Mouse (Mus musculus) cerebellum, postnatal 4 days (tissue): Measurements from ENCODE around the gene Sptbn4.

Experiments used
- DNase-seq, 2 experiments: peaks; one replicate each; pipeline ENCODE4 v3.0.0; 2022; ENCODE audit warnings: low spot score in 2 of 2, mixed read lengths in 1 of 2

Sptbn4 gene

DNA sequence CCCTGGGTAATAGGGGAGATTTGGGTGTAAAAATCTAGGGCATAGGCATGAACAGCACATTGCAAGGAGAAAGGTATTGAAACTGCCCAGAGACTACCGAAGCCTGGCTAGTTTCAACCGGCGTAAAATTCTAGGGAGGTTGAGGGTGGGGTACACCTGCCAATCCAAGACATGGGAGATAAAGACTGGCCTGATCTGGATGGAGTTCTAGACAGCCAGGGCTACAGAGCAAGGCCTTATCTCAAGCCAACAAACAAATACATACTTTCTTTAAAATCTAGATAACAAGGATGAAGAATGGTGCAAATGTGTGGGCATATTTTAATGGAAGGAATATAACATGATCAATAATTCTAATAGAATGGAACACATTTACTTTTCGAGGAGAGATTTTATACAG lies 92.7 kb downstream of the Sptbn4 start:
- no peak for DNase-seq

DNA sequence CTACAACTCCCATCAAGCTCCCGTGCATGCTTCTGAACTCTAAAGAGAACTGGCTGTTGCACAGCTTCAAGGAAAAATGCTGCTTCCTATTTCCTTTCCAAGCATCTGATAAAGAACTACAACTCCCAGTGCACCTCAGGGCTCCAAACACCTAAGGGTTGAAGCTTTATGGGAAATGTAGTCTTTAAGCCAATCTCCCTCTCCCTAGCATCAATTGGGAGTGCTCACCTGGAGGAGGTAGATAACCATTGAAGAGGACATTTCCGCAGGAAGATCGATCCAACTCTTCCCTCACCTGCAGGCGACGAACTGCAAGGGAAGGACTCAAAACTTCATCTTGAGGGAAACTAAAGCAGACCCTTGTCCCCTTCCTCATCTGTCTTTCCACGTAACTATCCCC lies 93.3 kb downstream of the Sptbn4 start:
- DNase-seq = no peak

DNA sequence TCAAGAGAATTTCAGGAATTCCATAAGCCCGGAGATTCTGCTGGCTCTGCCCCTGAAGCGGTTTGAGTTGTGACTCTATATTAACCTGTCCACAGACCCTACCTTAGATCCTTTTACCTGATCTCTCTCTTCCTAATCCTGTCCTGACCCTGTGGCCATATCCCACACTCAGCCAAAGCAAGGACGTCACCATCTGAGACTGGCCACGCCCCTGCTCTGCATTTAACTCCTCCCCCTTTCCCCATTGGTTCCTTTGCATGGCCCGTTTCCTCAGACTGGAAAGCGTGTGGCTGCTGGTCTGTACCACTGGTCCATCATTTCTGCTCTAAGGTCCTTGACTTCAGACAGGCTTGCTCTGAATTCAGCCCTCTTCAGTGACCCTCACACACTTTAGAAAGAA lies 102.0 kb downstream of the Sptbn4 start:
- no peak for DNase-seq

DNA sequence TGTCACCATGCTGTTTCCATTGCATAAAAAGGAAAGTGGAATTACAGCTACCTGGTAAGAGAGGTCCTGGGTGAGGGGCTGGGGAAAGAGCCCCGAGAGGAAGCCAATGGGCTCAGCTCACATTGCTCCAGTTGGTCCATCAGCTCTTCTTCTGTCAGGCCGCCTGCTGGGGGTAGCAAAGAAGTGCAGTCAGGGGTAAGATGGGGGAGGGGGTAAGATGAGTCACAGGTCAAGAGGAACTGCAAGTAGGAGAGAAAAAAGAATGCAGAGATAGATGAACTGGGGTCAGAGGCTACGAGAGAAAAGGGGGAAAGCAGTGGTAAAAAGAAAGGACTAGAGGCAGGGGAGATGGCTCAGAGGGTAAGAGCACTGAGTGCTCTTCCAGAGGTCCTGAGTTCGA lies 104.9 kb downstream of the Sptbn4 start:
- no peak for DNase-seq

DNA sequence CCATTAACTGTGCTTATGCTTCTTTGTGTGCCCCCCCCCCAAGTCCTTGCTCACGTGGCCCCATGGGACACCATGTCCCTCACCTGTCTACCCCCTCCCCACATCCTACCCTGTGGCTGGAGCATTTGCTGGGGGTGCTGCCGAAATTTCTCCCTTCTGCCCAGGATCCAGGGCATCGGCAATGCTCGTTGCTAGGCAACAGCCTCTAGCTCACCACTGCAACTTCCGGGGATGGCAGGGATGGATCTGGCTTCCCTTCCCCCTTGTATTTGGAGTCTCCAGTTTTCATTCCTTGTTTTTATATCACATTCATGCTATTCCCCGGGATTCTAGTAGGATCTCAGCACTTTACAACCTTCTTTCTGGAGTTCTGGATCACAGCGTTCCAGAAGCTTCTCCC lies 108.0 kb downstream of the Sptbn4 start:
- DNase-seq = no peak

DNA sequence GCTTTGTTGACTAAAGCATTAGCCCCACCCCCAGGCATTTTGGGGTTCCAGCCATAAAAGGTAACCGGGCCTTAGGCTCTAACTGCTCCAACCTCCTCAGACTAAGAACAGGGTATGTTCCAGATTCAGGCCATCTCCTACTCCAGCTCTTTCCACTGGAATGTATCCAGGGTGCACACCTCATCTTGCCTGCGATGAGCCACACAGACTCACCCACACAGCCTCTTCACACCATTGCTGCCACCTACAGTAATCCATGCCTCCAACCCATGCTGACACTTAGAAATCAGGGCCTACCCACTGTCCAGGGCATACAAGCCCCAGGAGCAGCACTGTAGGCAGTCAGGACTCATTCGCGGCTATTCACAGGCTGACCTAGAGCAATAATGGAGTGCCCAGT lies 108.4 kb downstream of the Sptbn4 start:
- DNase-seq = no peak

DNA sequence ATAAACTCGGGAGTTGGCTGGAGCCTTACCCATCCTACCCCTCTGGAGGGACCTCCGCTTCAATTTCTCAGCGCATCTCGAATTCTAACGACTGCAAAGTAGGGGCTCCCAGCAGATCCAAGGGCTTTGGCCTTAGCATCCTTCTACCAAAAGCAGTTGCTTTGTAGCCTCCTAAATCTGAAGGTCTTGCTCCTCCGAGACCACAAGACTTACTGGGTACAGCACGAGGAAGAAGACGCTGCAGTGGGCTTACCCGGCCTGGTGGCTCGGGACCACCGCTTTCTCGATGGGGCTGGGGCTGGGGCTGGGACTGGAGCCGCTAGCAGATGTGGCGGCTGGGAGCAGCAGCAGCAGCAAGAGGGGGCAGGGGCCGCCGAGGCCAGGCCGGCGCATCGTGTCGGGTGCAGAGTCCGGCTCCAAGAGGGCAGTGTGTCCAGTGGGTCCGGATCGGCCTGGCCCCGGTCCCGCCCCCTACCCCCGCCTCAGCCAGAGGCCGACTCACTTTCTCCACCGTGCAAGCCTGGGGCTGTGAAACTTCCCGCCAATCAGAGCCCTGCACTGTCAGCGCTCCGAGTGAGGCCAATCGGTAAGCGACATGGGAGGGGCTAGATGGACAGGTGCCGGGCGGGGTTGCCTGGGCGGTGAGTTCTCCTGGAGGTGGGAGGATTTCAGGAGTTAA lies 110.2 kb downstream of the Sptbn4 start, which contains the start of gene Ltbp4:
Ltbp4 (minus strand) TSS at position 518 of the 679 bp plus-strand sequence.
- no peak for DNase-seq

DNA sequence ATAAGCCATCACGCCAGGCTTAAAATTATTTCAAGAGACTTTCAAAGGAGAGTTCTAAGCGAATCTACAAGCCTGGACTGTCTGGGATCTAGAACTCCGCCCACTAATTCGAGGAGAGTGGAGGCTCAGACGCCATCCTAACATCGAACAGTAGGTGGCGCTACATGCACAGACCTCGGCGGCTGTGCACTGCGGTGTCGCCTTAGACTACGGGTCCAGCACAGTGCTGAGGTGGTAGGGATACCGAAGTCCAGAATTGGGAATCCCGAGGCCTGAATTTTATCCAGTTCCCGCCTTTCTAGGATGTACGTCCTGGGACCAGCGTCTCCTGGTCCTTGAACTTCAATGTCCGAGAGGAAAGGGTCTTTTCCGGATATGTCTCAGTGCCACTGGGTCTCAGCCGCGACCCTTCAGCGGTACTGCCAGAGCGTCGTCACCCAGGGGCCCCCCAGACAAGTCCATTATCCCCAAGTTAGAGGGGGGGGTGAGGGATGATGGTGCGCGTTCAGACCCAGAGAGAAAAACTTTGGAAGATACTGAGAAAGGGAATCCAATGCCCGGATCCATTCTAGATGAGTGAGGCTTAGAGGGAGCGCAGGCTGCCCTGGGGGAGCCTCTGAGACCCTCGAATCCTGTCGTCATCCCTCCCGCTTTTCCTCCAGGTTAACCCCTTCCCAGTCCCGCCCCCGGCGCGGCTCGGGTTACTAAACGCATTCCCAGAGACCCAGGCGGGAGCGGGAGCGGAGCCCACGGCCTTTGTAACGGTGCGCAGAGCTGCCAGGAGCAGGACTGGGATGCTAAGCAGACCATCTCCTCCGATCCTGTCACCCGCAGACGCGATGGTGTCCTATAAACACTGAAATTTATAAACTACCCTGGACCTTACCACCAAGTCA lies 111.3 kb downstream of the Sptbn4 start:
- peak; percentile 91 to 93 for DNase-seq

DNA sequence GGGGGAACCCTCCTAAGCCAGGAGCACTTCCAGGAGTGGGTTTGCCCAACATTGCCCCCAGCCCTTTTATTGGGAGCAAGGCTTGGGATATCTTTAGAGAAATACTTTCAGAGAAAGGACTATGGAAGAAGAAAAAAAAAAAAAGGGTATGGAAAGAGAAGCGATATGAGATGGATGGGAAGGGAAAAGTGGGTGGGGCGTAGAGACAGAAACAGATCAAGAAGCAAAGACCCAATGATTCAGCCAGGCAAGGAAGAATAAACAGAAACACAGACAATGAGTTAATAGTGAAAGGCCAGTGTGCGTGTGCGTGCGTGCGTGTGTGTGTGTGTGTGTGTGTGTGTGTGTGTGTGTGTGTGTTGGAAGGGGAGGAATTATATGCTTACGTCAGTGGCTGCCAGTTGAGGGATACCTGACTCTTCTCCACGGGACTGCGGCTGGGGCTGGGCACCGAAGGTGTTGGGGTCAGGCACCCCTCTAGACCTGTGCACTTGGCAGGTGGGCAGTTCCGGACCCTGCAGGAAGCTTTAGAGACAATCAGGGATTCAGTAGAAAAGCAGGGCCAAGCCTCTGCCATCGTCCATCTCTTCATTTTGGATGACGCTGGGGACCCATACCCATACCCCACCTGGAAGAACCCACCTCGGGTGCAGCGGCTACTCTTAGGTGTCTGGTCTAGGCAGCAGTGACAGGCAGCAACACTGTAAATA lies 112.3 kb downstream of the Sptbn4 start:
- DNase-seq = no peak

DNA sequence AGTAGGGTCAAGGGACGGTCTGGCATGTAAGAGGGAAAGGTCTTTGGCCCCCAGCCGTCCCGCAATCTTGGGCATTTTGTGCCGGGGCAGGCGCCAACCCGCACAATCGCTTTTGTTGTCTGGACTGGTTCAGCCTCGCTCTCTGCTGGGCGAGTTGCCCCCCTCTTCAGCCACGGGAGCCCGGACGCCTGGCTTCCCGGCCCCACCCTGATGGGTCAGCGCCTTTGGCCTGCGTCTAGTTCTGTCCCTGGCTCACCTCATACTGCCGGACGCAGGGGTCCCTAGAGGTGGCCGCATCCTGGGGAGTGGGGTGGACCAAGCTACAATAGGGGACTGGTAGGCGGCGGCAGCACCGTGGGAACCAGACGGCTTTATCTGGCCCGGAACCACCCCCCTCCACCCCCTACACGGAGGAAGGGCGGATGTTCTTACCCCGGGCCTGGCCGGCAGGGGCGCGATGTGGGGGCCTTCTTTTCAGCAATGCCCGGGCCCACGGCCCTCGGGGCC lies 113.0 kb downstream of the Sptbn4 start:
- no peak for DNase-seq

DNA sequence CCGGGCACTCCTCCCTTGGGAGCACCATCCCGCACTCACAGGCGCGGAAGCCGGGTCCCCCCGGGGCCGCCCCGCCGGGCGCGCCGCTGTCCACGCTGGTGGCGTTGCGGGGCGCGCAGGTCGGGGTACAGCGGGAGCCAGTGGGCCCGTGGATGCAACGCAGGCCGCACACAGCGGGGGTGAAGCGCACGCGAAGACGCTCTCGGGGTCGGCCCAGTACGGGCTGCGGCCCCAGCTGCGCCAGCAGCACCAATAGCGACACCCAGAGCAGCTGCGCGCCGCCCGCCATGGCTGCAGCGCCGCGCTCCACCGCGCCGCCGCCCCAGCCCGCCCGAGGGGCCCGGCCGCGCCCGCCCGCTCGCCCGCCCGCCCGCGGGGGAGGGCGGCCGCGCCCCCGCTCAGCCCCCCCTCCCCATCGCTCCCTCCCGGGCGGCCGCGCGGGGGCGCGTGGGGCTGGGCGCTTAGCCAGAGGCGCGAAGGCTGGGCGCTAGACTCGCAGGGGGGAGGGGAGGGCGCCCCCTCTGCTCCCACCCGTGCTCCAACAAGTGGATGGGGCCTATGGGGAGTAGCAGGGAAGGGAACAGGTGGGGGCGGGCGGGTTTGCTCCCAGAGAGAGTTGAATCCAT lies 114.1 kb downstream of the Sptbn4 start:
- DNase-seq = no peak

DNA sequence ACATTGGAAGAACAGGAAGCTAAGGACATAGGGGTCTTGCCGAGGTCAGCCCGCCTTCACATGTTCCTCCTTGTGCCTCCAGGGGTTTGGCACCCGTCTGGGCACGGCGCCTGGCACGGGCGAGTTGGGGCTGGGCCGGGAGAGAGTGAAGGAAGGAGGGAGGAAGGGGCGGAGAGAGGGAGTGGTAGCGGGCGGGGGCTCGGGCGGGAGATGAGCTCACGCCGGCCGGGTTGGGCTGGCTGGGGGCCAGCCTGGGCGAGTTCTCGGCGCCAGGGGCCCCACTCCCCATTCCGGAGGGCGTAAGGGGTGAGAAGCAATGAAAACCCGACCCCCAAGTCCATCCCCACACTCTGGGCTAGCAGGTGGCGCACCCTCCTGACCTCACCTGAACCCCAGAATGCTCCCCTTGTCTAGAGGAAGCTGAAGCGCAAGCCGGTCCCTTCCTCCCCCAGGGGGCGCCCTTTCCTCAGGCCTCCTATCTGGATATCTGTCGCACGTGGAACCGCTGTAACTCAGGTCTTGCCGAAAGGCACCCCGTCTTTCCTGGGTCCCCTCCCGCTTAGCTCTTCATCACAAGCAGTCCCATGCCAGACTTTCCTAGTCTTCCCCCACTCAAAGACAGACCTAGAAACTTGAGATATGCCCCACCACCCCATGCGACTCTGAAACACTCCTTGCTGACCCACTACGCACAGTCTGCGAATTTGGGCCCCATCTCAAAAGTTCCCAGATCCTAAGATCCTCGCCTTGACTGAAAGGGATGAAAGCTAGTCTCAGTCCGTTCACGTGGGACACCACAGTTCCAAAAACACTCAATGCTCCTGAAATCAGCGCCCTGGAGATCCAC lies 114.9 kb downstream of the Sptbn4 start:
- peak; percentile 67 to 77 for DNase-seq

DNA sequence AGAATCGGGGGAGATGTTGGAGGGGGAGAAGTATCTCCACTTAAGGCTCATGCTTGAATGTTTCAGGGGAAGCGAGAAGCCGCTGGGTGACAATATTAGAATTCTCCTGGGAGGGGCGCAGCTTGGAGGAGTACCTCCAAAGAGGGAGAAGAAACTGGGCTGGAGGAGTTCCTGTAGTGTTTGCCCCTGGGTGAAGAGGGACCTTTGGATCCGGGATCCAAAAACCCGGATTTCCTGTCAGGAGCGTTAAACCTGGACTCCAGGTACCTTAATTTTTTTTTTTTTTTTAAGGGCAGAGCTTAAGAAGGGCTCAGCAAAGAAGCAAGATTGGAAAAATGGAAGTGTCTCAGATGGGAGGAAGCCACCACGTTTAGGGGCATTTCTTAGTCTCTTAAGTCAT lies 115.6 kb downstream of the Sptbn4 start:
- no peak for DNase-seq

DNA sequence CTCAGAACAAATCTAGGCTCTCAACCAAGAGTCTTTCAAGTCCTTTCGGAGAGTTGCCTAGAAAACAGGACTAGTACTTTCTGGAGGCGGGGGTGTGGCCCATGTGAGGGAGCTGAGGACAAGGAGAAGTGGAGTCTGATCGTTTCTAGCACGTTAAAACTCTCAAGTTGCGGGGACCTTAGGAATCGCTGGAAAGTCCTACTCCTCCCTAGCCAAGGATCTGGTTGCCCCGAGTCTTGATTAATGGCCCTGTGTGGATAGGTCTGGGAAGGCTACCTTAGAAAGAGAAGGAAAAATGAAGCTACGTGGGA lies 116.0 kb downstream of the Sptbn4 start:
- no peak for DNase-seq

DNA sequence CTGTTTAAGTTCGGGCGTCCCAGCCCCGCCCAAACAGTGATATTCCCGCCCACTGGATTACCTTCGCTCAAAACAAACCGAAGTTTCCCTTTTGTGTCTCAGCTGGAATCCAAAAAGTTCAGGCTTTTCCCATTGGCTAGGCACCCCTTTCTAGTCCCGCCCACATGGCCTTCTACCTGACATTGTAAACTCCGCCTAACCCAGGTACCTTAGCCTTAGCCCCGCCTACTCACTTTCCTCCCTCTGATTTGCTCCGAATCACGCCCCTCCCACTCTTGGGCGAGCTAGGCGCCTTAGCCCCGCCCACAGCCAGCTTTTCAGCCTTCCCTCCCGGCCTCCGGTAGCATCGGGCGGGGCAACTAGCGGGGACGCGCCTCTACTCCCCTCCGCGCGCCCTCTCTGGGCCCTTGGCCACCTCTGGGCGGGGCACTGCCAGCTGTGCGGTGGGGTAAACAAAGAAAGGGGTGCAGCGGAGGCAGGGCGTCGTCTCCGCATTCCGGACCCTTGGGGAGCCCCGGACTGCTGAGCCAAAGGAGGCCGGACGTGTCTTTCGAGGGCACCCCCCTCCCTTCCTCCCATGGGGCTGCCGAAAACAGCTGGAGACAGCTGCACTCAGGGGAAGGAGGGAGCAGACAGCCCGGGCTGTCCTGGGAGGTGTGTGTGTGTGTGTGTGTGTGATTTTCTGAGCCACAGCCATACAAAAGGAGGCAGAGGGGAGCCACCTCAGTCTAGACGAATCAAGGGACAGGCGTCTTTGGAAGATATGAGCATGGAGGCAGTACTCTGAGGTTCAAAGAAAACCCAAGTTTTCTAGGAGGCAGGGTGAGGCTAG lies 116.6 kb downstream of the Sptbn4 start:
- DNase-seq = no peak

DNA sequence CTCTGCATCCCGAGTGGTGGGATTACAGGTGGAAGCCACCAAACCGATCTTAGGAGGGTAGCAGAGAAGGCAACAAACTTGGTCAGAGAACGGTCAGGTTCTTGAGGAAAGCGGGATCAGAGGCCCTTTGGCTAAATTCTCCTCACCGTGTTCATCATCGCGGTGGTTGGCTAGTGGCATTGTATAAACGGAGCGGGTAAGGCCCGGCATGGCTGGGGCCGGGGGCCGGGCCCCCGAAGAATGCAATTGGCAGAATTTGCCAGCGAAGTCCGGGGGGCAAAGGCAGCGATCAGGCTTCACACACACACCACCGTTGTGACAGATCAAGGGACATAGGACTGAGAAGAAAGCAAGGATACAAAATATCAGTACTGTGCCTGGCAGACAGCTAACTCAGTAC lies 117.5 kb downstream of the Sptbn4 start:
- no peak for DNase-seq

DNA sequence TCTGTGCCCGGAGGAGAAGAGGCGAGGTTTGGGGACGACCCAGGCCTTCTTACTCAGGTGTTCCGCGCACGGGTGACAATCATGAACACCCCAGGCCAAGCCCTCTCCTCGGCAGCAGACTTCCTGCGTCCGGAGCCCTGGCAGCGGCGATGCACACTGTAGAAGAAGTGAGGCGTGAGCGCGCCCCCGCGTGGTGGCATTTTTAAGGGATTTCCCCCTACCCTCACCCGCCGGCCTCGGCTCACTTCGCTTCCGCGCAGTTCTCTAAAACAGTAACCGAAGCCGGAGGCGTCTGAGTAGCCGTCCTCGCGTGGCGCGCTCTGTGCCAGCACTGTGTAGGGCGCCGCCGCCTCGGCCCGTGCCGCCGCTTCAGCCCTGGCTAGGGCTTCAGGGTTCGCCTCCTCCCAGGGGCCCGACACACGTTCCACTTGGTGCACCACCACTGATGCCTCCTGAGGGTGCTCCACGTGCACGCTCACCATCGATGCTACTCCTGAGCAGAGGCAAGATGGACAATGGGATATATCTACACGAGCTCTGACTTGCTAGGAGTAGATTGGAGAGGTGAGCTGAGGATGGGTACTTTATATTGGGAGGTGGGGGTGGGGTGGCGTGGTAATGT lies 118.0 kb downstream of the Sptbn4 start:
- DNase-seq = peak; percentile 82 to 87

DNA sequence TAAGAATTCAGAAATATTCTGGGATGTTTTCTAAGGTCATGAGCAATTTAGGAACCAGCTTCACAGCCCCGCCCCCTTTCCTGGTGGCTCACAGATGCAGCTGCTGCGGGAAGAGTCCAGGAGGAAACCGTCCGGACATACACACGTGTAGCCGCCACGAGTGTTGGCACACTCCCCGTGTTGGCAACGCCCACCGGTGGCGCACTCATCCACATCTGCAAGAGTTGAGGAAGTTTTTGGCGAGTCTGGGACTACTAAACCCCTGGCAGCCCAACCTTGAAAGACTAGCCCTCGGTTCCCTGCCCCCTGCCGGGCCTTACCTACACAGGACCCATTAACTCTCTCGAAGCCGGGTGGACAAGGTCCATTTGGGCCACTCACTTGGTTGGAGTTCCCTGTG lies 118.8 kb downstream of the Sptbn4 start:
- DNase-seq = no peak

DNA sequence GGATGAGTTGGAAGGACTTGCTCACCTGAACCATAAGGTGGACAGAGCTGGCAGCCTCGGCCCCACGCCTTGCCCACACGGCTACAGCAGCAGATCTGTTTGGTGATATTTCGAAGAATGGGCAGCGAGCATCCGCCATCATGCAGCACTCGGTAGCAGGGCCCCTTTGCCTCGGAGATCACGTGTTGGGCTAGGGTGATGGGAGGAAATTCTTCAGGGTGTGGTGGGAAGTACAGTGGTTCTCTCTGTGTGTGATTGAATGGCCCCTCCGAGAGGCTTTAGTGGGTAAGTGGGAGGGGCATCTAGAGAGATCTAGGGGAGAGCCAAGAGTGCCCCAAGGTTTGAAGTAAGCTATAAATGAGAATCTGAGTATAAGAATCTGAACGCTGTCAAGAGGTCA lies 119.3 kb downstream of the Sptbn4 start:
- DNase-seq = no peak

DNA sequence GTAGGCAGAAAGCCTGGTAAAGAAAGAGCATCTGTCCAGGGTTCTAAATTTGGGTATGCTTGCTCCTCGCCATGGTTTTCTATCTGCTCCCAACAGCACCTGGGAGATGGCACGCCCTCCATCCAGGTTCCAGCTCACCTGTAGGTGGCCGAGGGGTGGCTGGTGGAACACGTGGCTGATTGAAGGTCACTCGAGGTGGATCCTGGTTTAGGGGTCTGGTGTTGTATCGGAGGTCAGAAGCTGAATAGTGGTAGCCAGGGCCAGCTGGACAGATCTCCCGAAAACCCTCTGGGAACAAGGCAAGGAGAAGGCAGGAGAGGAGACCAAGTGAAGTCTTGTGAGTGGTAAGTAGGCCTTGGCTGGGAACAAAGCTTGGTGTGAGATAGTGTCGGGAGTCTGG lies 120.0 kb downstream of the Sptbn4 start:
- no peak for DNase-seq
